Mouse (Mus musculus) right cerebral cortex, adult 18-20 months (tissue): ENCODE results near the gene Recql5.
"Not testable (repeated sequence)": the region's sequence is repeated elsewhere in the genome, so short reads cannot be mapped to it uniquely, and the experiment has no call there.

Experiments
- DNase-seq: peaks from one replicate; pipeline ENCODE4 v3.0.0; 2022; ENCODE audit warnings: mixed read lengths

The Recql5 gene

GRCm38 (mm10) chr11:115858354-115858753 is 74.9 kb downstream of the Recql5 start, which contains the start of gene Myo15b:
TSS of gene Myo15b (plus strand) at chr11:115858406.
- no peak for DNase-seq

GRCm38 (mm10) chr11:115857936-115858335 is 75.3 kb downstream of the Recql5 start:
- DNase-seq, result no peak

- DNase-seq, result not testable (repeated sequence)
Observed at GRCm38 (mm10) chr11:115857146-115857545, 76.1 kb downstream of the Recql5 start.

- peak; percentile 52 for DNase-seq
Observed at GRCm38 (mm10) chr11:115854674-115855073, 78.6 kb downstream of the Recql5 start.

GRCm38 (mm10) chr11:115845819-115846218 is 87.5 kb downstream of the Recql5 start:
- no peak for DNase-seq

GRCm38 (mm10) chr11:115844240-115844639 is 89.0 kb downstream of the Recql5 start:
- no peak for DNase-seq

GRCm38 (mm10) chr11:115843891-115844239 is 89.4 kb downstream of the Recql5 start:
- no peak for DNase-seq

- no peak for DNase-seq
Observed at GRCm38 (mm10) chr11:115843141-115843890, 90.0 kb downstream of the Recql5 start.
